Mouse (Mus musculus): ENCODE measurements at regions not wholly inside any gene's neighbourhood (a gene's known extent, or its start where the extent isn't known, plus 50 kb on each side); places are given as distances from the start of the nearest gene placed in this dataset.

GRCm38 (mm10) chr4:135632443-135632842 is 53.6 kb upstream of the Ifnlr1 start:
- DNase-seq (ENCODE audit: low spot score in 2 of 2) = no peak

GRCm38 (mm10) chr4:135629793-135630569 is 56.1 kb upstream of the Ifnlr1 start:
- no peak for DNase-seq (ENCODE audit: low spot score in 2 of 2)

GRCm38 (mm10) chr4:135626461-135626860 is 53.0 kb upstream of the Grhl3 start:
- DNase-seq (ENCODE audit: low spot score in 2 of 2) = no peak

DNA sequence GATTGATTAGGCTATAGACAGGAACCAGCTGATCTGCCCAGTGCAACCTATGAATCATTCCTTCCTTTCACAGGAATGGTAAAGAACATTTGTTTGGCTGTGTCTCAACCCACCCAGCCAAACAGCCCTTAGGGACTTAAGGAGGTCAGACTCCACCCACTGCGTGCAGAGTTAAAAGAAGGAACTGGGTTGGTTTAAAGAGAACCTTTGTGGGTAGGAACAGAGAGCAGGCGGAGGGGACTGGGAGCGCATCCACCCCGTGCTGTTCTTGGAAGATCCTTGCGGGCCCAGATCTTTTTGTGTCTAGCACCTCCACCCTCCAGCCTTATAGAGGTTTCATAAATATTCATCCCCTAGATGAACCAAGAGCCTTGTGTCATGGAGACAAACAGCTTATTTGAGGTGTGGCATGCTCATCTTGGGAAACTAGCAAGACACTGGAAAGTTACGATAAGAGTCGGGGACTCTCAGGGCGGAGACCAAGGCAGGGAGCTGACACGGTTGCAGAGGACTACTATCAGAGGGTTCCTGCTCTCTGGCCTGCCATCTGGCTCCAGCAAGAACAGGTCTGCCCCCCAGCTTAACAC is 49.8 kb upstream of the Grhl3 start:
- DNase-seq (ENCODE audit: low spot score in 2 of 2) = peak; percentile 42 to 61

Data from spleen, postnatal 36 days (tissue).